In genomic region chr16:35022242-35023137, GRCm38 (mm10) we compare ENCODE assay signal across 7 mouse cellular contexts. TPM values are rescaled to one million over a fixed set of nuclear protein-coding genes. Genes with fewer than 3 reads are reported as not detected.
A peak's percentile ranks its signal among the peaks of the same experiment; 100 is the strongest.
DNase-seq lines count a peak whose midpoint lies in the region; ATAC-seq lines count a peak whose summit lies in the region.

Gene Hacd2, plus strand, starts transcription at chr16:35022428.

- H3K4me2 ChIP-seq in midbrain, embryonic 13.5 days (replicated peaks) = peak within 1 kb of the TSS; percentile 71

- peaks cover 23% of the 10 kb centered on the region for H3K36me3 ChIP-seq in embryonic facial prominence, embryonic 10.5 days (replicated peaks)
- H3K36me3 ChIP-seq in limb, embryonic 10.5 days = peaks cover 25% of the 10 kb centered on the region
- peaks cover 7% of the 10 kb centered on the region for H3K36me3 ChIP-seq in midbrain, embryonic 13.5 days

- peak within 1 kb of the TSS; percentile 91 for H3K27ac ChIP-seq in embryonic facial prominence, embryonic 10.5 days (replicated peaks)
- H3K27ac ChIP-seq in limb, embryonic 10.5 days = peak within 1 kb of the TSS; percentile 93
- peak within 1 kb of the TSS; percentile 85 for H3K27ac ChIP-seq in midbrain, embryonic 13.5 days

- peaks cover 34% of the 10 kb centered on the region for H3K27me3 ChIP-seq in embryonic facial prominence, embryonic 10.5 days (replicated peaks; ENCODE audit: low read depth, poor library complexity, severe bottlenecking)
- H3K27me3 ChIP-seq in limb, embryonic 10.5 days (ENCODE audit: low read depth, poor library complexity, severe bottlenecking) = peaks cover 18% of the 10 kb centered on the region
- H3K27me3 ChIP-seq in midbrain, embryonic 13.5 days = peaks cover 31% of the 10 kb centered on the region

- DNase-seq in adrenal gland, postnatal 10 days = peak; percentile 98
- DNase-seq in embryonic facial prominence, embryonic 10.5 days (ENCODE audit: low spot score) = peak; percentile 98
- peak; percentile 96 for DNase-seq in kidney, adult 11 months
- peak; percentile 97 for DNase-seq in limb, embryonic 10.5 days (ENCODE audit: low spot score)
- peak; percentile 89 for DNase-seq in spleen, adult 12 weeks (ENCODE audit: low spot score)

- WGBS in embryonic facial prominence, embryonic 10.5 days = under 1% methylated on average over 86 of the region's 97 CpGs
- WGBS in limb, embryonic 10.5 days = under 1% methylated on average over 97 of the region's 97 CpGs
- under 1% methylated on average over 94 of the region's 97 CpGs for WGBS in midbrain, embryonic 13.5 days

- H3K9ac ChIP-seq in midbrain, embryonic 13.5 days (replicated peaks) = peak within 1 kb of the TSS; percentile 85

- no peaks in the 10 kb centered on the region for H3K4me1 ChIP-seq in embryonic facial prominence, embryonic 10.5 days
- H3K4me1 ChIP-seq in limb, embryonic 10.5 days = no peaks in the 10 kb centered on the region
- peaks cover 11% of the 10 kb centered on the region; the same call in 1 of the 2 replicates for H3K4me1 ChIP-seq in midbrain, embryonic 13.5 days (replicated peaks)

- ATAC-seq in granulocyte monocyte progenitor cell, adult 5-6 weeks (replicated peaks; ENCODE audit: poor library complexity, severe bottlenecking) = peak; percentile 98
- peak; percentile 98 for ATAC-seq in midbrain, embryonic 13.5 days

- H3K4me3 ChIP-seq in embryonic facial prominence, embryonic 10.5 days = peak within 1 kb of the TSS; percentile 88
- H3K4me3 ChIP-seq in limb, embryonic 10.5 days = peak within 1 kb of the TSS; percentile 87
- peak within 1 kb of the TSS; percentile 89 for H3K4me3 ChIP-seq in midbrain, embryonic 13.5 days (replicated peaks)

- H3K9me3 ChIP-seq in embryonic facial prominence, embryonic 10.5 days = 0 out of 2 replicates have a peak, but pooled peaks cover 2% of the 10 kb centered on the region
- no peaks in the 10 kb centered on the region for H3K9me3 ChIP-seq in limb, embryonic 10.5 days (replicated peaks)
- no peaks in the 10 kb centered on the region for H3K9me3 ChIP-seq in midbrain, embryonic 13.5 days

RNA-seq across cellular contexts. Expression of gene Hacd2, which starts in this region (rescaled TPM):
- 10 to 100 TPM; 33.2 to 50.3 TPM for total RNA-seq in adrenal gland, postnatal 10 days (2021)
- 77.4 and 77.5 TPM in 2 replicates for polyA plus RNA-seq in embryonic facial prominence, embryonic 10.5 days (2016; fragmentation: Nextera tagmentation; extraction: Ambion mirVana)
- 28.6 and 28.8 TPM in 2 replicates for total RNA-seq in granulocyte monocyte progenitor cell, adult 5-6 weeks (2014; fragmentation: Nextera tagmentation)
- total RNA-seq in granulocyte monocyte progenitor cell, adult 5-6 weeks (2017) = 8.7 and 9.6 TPM in 2 replicates
- polyA plus RNA-seq in limb, embryonic 10.5 days (2016; fragmentation: Nextera tagmentation; extraction: Ambion mirVana) = 67.0 and 73.4 TPM in 2 replicates
- 37.8 and 40.5 TPM in 2 replicates for polyA plus RNA-seq in midbrain, embryonic 13.5 days (2015; fragmentation: Nextera tagmentation; extraction: Ambion mirVana)

Comparison
In these comparisons a context has a peak if more than half of its experiments do, and no peak if none do; other contexts are left out.
1. Peak in every context shown above with its lines: DNase-seq, ATAC-seq, H3K4me3 ChIP-seq and H3K27ac ChIP-seq.